Mouse (Mus musculus): ENCODE measurements around the gene Pih1d2.

The Pih1d2 gene

DNA sequence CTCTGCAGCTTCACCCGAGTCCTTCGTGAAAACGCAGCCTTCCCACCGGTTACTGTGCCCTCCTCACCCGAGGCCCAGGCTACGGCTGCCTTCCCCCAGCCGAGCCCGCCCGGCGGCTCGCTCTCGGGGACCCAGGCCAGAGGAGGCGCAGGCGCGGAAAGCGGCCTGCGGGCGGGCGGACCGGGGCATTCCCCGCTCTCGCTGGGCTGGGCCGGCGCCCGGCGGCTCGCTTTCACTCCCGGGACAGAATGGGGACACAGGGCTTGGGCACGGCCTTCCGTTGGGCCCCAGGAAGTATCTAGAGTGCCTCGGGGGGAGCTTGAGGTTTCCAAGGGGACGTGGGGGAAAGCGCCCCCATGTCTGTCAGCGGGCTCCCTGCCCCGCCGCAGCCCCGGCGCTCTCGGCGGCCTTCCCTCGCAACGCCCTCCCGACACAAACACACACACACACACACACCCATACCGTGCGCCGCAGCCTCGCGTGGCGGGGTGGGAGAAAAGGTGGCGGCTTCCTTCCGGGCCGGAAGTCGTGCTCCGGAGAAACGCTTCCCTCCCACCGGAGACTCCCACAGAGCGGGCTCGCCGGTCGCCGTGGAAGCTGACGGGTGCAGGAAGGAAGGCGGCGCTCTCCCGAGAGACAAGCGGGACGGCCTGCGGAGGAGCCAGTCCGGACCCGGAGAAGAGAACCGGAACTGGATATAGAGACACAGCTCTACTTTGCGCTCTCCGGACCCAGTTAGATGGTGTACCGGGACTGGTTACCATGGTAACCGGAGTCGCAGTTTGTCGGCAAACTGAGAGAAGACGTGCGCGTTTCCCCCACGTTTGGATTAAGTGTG, at the start of gene Pih1d2, which contains the start of gene Nkapd1:
Pih1d2 (plus strand) TSS at position 556 of the 838 bp plus-strand sequence.
Nkapd1 (minus strand) TSS at position 699 of the 838 bp plus-strand sequence.
- DNase-seq (ENCODE audit: low spot score) = peak; percentile 86

- no peak for DNase-seq (ENCODE audit: low spot score)
Measured at GRCm38 (mm10) chr9:50567372-50567771, 49.7 kb upstream of the Pih1d2 start.

- no peak for DNase-seq (ENCODE audit: low spot score)
Measured at GRCm38 (mm10) chr9:50567881-50568280, 49.2 kb upstream of the Pih1d2 start.

GRCm38 (mm10) chr9:50569599-50570525, 47.3 kb upstream of the Pih1d2 start:
- no peak for DNase-seq (ENCODE audit: low spot score)

GRCm38 (mm10) chr9:50580370-50580769, 36.8 kb upstream of the Pih1d2 start:
- DNase-seq (ENCODE audit: low spot score) = no peak

GRCm38 (mm10) chr9:50585145-50585818, 31.8 kb upstream of the Pih1d2 start:
- DNase-seq (ENCODE audit: low spot score) = no peak

DNA sequence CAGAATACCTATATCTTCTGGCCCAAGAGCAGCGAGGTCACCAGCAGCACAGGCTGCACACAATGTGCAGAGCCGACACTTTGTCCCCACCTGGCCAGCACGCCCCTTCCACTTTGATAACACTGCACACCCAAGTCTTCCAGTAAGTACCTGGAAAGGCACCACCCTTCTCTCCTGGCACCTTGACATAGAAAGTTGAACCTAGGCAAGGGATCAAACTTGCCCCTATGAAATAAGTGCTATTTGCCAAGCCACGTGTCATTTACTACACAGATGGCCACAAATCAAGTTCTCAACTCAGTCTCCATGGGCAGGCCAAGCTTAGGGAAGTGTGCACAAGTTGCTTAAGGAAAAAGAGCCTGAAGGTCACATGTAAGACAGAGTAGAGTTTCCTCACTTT, 30.2 kb upstream of the Pih1d2 start:
- no peak for DNase-seq (ENCODE audit: low spot score)

DNA sequence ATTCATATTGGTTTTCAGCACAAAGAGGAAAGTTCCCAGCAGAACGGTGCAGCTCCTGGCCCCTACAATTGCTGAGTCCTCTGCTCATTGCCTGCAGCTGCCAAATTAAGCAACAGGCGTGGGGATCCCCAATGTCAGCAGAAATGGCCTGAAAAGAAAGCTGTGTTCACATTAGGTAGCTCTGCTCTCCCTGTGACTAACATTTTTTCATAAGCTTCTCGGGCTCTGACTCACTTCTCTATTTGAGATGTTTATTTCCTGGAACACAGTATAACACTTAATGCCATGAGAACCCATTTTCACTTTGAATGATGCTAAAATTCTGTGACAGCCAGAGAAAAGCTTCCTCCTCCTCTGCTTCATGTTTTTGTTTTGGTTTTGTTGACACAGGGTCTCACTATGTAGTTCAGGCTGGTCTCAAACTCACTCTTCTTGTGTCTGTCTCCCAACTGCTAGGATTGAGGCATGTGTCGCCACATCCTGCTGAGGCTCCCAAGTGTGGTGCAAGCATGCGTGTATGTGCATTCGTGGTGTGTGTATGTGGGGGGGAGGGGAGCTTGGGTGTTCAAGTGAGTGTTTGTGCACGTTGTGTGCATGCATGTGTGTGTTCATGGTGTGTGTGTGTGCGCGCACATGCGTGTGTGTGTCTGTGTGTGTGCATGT, 26.1 kb upstream of the Pih1d2 start:
- no peak for DNase-seq (ENCODE audit: low spot score)

DNA sequence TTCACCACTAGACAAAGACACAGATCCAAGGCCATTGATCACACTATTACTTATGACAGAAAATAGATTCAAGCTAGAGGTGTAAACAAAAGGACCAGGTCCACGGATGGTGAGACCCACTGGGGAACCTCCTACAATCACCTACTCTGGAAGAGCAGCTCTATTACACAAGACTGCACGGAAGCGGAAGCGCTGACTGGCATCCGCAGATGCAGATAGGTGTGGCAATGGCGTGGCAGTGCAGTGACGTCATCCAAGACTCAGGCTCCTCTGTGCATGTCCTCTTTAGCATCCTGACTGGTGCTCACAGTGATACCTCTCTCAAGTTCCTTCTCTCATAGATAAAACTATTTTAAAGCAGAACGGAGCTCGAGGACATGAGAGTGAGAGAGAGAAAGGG, 24.2 kb upstream of the Pih1d2 start:
- no peak for DNase-seq (ENCODE audit: low spot score)

- no peak for DNase-seq (ENCODE audit: low spot score)
Measured at GRCm38 (mm10) chr9:50593544-50593943, 23.6 kb upstream of the Pih1d2 start.

GRCm38 (mm10) chr9:50594794-50595417, 22.2 kb upstream of the Pih1d2 start:
- DNase-seq (ENCODE audit: low spot score) = no peak

DNA sequence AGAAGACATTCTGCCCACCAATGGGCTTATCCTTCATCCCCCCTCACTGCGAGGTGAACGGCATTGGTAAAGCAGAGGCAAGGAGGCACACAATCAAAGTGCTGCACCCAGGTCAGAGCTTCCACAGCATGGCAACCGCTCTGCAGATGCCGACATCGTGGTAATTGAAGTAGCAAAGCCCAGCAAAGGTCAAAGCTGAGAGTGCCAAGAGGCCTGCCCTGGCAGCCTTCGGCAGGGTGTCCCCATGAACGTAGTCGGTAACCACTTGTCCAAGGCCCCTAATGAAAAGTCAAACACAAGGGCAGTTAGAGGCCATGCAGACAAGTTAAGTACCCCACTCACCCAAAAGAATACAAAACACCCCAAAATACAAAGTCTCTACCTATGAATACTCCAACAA, 20.1 kb upstream of the Pih1d2 start:
- no peak for DNase-seq (ENCODE audit: low spot score)

- no peak for DNase-seq (ENCODE audit: low spot score)
Measured at GRCm38 (mm10) chr9:50601536-50601935, 15.6 kb upstream of the Pih1d2 start.

GRCm38 (mm10) chr9:50602055-50602845, 14.9 kb upstream of the Pih1d2 start:
- no peak for DNase-seq (ENCODE audit: low spot score)

DNA sequence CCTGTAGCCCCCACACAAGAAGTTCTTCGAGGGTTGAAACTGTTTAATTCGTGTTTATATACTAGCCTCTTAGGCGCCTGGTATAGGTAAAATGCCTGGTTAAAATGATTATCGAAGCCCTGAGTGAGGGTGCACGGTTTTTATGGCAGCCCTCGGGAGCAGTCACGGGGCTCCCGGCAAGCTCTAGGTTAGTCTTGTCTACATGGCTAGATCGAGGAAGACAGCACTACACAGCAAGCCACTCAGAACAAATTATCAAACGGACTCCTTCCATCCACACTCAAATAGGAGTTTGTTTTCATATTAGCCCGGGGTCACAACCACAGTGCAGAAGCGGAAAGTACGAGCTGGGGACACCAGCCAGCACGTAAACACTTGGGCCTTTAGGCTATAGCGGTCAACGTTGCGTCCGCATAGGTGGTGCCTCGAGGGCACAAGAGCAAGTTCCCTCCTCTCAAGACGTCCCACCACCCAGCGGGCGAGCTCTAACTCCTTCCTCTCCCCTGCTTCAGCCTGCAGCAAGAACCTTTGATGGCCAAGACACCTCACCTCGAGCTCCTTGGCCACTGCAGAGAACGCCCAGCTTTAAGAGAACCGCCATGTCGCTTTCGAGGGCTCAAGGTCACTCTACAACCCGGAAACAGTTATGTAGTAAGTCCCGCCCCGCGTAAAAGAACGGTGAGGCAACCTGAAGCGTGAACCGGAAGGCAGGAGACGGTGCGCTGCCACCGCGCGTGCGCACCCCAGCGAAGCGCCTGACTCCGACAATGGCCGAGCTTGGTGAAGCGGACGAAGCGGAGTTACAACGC, 13.7 kb upstream of the Pih1d2 start, which contains the start of the genes Sdhd and Timm8b:
Sdhd (minus strand) TSS at position 624 of the 809 bp plus-strand sequence.
Timm8b (plus strand) TSS at position 722 of the 809 bp plus-strand sequence.
- peak; percentile 93 for DNase-seq (ENCODE audit: low spot score)

DNA sequence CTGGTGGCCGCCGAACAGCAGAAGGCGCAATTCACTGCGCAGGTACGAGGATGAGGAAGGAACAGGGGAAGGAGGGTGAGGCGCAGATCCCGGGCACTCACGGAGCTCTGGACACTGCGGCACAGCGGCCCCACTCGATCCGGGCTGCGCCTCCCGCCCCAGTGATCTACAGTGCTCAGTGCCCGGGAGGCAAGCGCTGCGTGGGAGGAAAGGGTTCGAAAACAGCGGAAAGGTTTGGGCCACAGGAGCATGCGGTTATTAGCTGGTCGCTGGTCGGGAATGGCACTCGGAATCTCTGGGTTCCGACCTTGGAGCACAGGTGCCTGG, 13.2 kb upstream of the Pih1d2 start:
- DNase-seq (ENCODE audit: low spot score) = no peak

- DNase-seq (ENCODE audit: low spot score) = no peak
Measured at GRCm38 (mm10) chr9:50604338-50604737, 12.8 kb upstream of the Pih1d2 start.

GRCm38 (mm10) chr9:50612115-50612514, 5.0 kb upstream of the Pih1d2 start:
- no peak for DNase-seq (ENCODE audit: low spot score)

DNA sequence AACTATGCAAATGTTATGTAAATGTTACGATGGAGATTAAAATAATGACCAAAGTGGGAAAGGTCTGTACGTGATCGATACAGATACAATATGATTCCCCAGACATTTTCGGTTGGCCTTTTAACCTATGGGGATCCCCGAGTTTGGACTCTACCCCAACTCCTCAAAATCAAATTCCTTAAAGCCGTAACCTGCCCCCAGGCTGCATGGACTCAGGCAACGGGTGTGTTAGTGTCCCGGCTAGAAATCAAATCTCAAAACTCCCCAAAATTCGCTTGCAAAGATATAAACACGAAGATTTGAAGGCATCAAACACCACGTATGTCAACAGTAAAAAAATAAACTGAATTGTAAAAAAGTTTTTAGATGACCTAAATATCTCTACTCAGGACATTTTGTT, 960 bp upstream of the Pih1d2 start:
- DNase-seq (ENCODE audit: low spot score) = no peak

Measured in left cerebral cortex, adult 11 months (tissue).